Mouse (Mus musculus) NIH3T3 (cell line): Measurements from ENCODE around the gene Fgd6.

Experiments used
- DNase-seq: peaks from one replicate; pipeline ENCODE4 v3.0.0-alpha.2; 2012; ENCODE audit warnings: low read depth

Fgd6 gene

DNA sequence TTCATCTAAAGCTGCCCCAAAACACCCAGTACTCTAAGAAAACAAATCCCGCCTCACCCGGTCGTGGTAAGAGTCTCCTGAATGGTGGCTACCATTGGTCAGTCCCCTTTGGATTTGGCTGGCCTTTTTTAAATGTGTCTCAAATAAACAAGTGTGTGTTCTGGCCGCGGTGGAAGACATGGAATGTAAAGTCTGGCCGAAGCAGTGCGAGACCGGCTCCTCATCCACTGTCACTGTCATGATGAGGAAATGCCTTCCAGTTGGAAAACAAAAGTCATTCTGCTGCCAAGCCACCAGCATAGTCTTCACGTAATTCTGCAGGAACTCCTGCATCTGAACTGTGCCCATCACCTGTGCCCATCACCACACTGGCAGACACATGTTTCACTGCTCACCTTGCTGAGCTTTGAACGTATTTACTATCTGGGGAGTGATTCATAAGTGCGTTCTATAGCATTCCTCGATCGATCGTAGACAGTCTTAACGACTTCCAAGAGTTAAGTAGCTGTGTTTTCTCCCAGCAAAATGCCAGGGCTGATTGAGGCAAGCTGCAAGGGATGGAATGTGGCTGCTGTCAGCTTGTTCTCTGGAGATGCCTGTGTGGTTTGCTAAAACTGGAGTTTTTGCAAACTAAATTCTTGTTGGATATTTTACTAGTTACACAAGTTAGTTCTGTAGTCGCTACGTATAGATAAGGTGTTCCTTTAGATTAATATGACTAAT, 60.1 kb downstream of the Fgd6 start:
- DNase-seq: no peak

DNA sequence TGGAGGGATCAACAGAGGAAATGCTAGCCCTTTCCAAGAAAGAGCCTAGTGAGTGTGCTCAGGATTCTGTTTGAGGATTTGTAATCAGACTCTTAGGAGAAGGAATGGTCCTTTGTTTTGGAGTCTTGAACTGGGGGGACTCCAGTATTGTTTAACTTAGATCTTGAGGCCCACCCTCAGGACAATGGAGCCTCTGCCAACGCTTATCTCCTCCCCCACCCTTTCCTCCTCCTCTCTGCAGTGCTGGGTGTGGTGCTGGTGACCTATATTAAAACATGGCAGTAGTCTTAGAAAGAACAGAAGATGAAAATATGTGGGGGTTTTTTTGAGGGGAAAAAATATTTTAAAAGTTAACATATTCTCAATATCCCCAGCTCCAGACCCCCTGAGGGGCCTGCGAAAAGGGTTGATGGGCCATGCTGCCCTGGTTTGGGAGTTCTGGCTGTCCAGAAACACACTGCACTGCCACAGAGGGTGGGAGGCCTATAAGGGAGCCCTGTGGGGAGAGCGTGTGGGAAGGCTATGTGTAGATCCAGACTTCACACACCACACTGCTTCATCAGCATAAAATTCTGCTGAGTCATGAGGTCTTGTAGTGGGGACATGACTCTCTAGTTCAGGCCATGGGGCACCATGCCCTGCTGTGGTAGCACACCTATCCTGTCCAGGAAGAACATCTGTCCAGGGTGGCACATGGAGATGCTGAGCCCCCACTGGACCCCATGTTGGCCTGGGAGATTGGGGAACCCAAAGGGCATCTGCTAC, 61.5 kb downstream of the Fgd6 start:
- no peak for DNase-seq

DNA sequence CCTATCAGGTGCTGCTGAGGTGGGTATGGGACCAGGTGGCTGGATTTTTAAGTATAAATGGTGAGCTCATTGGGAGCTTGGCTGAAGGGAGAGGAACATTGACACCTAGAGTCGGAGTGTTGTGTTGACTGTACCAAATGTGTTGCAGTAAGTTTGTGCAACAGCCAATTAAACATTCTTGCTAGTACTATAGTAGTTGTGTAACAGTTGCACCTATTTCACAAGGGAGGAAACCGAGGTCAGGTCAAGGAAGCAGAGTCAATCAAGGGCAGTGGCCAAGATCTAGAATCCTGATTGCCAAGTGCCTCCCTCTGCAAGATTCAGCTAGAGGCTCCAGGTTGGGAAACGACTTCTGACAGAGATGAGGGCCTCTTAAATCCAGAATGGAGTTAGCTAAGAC, 62.3 kb downstream of the Fgd6 start:
- no peak for DNase-seq

DNA sequence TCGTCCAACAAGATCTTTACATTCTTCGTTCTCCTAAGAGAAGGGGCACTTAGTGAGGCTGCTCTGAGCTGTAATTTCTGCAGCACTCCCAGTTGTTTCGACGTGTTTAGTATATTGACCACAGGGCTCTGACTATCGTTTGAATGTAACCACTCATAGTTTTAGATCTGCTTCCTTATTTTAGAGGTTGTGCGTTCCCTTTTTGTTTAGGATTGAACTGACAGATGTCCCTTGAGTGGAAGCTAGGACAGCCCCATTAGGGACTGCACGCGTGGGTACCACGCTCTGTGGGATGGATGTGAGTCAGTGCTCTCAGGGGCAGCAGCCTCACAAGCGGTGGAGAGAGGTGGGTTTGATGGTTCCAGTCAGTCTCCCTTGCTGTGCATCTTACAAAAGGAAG, 69.7 kb downstream of the Fgd6 start:
- DNase-seq: no peak

DNA sequence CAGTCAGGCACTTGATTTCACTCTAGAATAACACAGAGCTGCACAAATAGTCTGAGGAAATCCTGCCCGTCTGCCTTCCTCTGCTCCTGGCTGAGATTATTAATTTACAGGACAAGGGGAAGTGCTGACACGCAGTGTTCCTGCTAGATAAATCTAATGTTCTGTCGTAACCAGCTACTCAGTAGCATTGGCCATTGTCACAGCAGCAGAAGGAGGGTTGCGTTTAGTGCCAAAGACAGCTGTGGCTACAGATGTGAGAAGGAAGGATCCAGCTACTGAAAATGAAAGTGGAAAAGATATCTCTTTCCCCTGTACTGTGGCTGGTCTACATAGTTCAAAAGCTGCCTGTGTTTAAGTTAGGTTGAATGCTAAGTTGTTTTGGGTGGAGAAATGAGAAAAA, 71.4 kb downstream of the Fgd6 start:
- DNase-seq: no peak

DNA sequence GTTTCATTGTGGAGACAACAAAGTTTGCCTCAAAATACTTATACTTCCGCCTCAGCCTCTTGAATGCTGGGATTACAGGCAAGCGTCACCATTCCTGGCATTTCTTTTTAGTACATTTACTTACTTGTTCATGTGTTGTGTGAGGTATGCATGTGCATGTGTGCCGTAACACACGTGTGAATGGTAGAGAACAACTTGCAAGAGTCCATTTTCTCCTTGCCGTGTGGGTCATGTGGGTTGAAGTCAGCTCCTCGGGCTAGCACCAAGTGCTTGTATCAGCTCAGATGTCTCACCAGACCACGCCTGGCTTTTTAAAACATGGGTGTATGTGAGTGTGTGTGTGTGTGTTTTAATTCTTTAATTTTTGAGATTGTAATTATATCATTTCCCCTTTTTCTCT, 71.8 kb downstream of the Fgd6 start:
- no peak for DNase-seq

DNA sequence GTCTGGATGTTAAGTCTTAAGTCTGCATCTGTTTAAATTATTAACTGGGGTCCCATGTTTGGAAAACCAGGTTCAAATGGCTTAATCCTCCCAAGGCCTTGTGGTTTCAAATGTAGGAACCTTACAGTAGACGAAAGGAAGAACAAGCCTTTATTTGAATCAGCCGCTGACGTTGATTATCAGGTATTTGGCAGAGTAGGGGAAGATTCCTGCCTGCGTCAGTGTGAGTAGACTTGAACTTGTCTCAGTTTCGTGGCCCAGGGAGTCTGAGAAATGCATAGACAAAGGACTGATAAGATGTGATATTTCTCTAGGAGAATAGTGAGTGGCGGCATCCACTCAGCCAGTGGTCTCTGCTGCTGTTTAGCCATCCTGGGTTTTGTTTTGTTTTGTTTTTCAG, 73.0 kb downstream of the Fgd6 start:
- DNase-seq: no peak

DNA sequence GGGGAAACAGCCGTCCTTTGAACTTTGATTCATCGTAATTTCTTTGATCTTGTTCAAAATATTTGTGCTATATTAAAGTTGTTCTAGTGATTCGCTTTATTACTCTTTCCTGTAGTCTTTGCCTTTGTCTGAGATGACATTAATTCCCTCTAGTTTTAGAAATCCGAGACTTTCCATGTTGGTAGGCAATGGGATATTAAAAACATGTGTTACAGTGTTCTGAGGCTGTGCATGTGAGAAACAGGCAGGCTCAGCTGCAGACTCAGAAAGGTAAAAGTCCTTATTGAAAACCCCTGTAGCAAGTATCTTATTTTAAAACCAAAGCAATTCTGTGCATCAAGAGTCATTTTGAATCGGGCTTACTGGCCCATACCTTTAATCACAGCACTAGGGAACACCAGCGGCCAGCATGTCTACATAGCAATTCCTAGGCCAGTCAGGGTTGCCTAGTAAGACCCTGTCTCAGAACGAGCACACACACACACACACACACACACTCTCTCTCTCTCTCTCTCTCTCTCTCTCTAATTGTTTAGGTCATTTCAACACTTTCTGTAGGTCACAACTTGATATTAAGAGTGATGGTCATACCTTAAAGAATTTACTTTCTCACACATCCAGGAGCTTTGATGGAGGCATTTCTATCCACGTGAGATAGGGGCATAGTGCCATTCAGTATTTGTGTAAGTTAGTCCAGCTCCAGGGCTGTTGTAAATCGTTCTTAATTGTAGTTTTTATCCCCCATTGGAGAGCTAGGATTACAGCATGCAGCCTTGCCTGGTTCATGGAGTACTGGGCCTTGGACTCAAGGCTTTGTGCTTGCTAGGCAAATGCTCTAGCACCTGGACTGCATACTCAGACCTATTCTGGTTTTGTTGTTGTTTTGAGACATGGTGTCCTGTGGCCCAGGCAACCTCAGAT, 75.3 kb downstream of the Fgd6 start:
- DNase-seq: peak; percentile 51

DNA sequence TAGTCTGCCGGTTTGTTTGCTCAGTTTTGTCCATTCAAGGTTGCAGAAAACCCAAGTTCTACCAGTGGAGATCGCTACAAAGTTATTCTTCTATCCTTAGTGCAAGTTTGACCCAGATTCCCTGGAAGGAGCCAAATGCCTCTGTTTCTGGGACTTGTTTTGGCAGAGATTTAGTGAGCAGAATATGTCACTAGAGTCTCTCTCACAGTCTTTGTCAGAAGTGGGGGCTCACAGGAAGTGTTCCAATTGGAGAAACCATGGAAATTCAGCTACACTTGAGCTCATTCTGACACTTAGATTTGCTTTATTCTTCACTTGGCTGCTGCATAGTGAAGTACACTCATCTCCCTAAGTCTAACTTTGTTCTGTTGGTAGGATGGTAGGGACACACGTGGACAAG, 76.4 kb downstream of the Fgd6 start:
- DNase-seq: no peak

DNA sequence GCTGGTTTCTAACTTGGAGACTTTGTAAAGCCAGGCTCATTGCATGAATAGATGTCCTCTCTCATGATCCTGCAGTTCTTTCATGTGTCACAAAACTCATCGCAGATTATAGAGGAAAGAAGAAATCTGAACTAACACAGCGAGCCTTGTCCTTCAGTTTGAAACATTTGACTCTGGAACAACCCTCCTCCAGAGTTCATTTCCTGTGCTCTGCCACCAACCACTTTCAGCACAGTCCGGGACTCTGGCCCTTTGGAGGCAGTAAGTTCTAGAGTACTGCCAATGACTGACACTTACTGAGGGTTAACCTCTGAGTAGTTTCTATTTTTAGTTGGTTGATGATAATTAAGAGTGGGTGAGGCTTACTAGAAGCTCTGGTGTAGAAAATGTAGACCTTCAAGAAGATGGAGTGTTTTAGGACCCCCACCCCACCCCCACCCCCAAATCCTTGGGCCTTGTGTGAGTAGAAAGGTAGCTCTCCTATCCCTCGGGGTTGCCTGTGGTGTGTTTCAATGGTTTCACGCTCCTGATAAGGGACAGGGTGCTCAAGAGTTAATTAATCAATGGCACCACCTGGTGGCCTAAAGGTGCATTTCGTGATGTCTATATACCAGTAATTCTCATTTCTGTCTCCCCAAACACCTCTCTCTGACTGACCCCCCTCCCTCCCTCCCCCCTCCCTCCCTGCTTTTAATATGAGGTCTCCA, 80.2 kb downstream of the Fgd6 start:
- DNase-seq: peak; percentile 95

DNA sequence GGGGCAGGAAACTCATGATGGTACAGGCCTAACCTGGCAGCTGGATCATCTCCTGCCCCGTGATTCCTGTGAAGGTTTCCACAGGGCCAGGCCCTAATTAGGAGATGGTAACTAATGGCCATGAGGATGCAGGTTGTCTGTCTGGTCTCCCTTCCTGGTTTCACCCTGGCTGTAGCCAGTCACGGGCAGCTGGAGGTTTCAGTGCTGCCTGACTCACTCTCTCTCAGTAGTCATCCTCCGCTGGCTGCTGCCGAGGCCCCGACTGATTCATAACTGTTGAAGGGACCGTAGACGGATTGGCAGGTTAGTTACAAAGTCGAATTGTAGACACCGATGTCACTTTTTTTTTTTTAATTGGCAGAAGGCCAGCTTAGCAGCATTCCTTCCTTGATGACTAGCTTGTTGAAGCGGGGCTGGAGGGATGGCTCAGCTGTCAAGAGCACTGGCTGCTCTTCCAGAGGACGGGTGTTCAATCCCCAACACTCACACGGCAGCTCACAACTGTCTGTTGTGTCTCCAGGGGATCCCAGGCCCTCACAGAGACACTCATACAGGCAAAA, 81.1 kb downstream of the Fgd6 start:
- peak; percentile 88 for DNase-seq

DNA sequence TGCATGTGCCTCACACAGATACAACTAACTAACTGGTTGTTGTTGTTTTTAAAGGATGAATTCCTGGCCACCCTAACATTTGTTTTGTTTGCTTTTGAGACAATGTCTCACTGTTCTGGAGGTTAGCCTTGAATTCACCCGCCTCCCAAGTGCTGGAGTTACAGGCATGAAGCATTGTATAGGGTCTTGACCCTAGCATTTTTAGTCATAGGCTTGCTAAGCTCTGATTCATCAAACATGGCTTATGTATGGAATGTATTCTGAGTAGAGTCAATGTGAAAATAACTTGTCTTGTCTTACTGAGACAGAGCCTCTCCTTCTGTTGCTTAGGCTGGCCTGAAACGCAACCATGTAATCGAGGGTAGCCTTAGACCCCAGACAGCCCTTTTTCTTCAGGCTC, 82.1 kb downstream of the Fgd6 start:
- DNase-seq: peak; percentile 52

DNA sequence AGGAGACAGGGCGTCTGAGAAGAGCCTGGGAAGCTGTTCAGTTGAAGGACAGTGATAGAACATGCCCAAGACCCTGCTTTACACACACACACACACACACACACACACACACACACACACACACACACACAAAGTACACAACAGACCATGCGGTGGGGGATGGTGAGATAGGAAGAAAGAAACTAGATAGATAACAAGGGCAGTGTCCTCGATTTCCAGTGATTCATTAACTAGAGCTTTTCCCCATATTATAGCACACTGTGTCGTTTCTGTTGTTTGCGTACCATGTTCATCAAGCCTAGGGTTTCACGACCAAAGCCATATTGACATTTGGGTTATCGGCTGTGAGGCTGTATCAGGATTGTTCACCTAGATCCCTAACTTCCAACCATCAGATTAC, 83.2 kb downstream of the Fgd6 start:
- no peak for DNase-seq

DNA sequence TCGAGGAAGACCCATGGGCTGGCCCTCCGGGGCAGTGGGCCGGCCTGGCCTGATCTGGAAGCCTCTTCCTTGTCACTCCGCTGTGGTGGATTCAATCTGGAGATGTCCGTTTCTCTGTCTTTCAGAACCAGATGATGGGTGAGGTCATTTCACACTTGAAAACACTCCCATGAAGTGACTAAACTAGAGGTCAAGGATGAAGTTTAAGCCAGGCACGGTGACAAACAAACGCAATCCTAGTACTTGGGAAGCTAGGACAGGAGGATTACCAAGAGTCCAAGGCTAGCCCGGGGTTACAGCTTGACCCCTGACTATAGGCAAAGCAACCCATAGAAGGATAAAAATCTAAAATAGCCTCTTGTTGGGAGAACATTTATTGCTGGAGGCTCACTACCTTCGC, 84.9 kb downstream of the Fgd6 start:
- no peak for DNase-seq

DNA sequence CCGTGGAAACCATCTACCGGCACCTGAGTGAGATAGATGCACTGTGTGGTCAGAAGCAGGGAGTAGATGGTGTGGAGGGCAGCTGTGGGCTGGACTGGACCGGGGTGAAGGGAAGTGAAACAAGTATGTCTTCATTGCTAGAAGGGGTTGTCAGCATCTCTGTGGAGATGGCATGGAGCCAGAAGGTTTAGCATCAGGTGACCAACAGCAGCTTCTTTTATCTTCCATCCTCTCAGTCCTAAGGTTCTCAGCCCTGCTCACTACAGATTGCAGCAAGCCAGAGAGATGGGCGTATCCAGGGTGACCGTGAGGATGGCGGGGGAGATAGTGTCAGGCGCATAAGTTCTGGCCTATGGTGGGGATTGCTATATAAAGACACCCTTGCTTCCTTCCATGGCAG, 86.8 kb downstream of the Fgd6 start:
- no peak for DNase-seq

DNA sequence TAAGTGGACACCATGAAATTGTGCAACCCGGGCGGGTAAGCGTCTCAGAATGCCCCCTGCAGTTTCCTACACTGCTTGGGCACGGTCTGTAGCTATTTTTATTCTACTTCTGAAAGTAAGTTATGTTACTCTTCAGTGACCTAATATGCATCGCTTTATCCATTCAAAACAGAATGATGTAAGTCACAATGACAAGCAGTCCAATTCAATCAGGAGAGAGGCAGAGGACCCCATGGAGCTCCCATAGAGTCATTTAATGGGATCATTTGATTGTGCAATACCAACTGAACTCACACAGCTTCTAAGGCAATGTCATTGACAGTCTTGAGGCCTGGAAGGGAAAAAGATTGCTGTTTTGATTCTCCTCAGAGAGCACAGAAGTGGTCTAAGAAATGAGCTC, 87.8 kb downstream of the Fgd6 start:
- DNase-seq: no peak

DNA sequence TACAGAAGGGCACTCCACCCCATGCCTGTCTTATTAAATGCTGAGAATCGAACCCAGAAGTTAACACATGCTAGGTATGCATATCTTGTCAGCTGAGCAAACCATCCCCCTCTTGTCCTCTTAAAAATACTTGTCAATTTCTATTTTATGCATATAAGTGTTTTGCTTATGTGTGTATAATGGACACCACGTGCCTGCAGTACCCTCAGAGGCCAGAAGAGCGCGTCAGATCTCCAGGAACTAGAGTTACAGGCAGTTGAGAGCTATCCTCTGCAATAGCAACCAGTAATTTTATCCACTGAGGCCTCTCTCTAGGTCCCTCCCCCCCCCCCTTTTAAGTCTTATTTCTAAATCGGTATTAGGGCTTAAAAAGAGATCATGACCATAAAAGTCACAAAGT, 88.6 kb downstream of the Fgd6 start:
- DNase-seq: no peak

DNA sequence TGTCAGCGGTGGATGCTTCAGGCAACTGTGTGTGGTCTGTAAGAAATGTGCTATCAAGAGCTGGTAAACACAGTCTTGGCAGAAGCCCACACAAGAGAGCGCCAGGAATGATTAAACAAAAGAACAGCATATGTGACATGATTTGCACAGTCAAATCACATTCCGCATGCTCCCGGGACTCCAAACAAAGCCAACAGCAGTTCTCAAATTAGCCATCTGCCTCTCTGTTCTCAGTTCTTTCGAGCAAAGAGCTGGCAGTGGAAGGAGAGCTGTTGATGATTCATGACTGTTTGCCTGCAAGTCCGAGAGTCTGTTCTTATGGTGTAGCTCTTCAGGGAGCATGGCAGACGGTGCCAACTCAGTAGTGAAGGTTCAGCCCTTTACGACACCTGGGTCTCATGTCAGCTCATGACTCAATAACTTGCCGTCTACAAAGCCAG, 93.9 kb downstream of the Fgd6 start:
- peak; percentile 66 for DNase-seq

DNA sequence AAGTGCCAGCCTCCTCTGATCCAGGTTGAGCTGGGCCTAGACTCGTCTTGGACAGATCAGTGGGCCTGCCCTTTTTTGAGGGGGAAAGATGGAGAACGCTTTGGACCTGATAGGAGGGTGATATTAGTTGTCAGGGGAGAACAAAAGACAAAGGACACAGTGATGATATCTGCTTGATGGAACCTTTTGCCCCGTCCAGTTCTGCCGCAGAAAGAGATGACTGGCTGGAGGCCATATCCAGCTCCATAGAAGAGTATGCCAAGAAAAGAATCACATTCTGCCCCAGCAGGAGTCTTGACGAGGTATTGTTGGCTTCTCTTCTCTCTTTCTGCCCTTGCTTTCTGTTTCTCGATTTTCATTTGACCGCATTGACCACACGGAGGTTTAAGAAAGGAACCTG, 97.3 kb downstream of the Fgd6 start:
- no peak for DNase-seq

DNA sequence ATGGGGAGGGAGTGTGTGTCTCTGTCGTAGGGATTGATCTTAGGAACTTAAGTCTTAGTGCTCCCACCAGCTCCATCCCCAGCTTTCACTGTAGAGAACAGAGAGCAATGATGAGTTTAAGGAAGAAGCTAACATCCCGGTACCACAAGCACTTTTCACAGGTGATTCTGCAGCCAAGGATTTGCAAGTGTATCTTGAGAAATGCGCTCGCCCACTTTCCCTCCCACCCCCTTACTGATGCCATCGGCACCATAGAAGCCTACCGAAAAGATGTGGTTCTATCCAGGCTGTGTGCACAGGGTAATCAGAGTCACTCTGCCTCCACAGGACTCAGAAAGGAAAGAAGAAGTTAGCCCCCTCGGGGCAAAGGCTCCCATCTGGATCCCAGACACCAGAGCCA, 97.9 kb downstream of the Fgd6 start:
- no peak for DNase-seq

DNA sequence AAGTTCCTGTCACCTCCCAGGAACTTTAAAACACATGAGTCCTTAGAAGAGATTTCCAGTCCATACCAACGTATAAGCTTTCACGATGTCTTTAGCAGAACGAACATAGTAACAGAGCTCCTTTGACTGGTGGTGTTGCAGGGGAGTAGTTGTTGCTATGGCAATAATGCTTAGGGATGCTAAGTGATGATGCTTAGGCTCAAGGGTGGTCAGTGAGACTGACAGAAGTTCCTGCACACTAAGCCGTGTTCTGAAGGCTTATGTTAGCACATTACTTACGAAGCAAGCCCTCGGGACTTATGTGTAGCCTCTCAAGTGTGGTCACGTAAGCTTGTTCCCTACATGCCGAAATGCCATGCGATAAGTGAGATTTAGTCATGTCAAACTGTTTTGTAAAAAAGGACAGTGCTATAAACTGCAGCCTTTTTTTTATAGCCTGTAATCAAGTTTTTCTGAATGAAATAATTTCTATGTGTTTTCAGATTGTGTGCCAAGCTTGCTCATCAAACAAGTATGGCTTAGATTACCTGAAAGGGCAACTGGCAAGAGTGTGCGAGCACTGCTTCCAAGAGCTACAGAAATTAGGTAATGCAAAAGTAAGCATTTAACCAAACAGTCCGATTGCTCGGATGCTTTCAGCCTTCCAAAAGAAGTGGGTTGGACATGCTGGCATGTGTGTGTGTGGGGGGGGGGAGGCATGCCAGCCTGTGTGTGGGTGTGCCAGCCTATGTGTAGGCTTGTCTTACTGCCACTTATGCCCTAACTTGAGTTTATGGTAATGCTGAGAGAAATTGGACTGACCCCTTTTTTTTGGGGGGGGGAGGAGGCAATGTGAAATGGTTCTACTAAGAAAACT, 99.0 kb downstream of the Fgd6 start:
- DNase-seq: no peak
